Mouse (Mus musculus): ENCODE results near the gene Ushbp1.

The Ushbp1 gene

GRCm38 (mm10) chr8:71392391-71392790 is 3.2 kb downstream of the Ushbp1 start:
- peak; percentile 1 for DNase-seq

DNA sequence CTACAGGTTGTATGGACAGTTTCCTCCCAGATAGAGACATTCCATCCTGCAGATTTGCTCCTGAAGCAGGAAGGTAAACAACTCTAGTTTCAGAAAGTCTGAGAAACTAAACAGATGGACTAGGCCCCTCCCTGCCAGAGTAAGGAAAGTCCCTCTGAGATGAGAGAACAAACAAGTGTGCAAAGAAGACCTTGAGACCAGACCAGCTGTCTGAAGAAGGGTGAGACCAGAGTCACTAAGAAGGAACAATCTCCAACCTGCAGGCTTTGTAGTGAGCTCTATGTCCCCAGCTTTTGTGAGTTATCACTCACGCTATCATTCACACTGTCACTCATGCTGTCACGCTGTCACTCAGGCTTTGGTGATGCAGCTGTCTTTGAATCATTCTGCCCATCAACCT is 3.9 kb downstream of the Ushbp1 start:
- DNase-seq: peak; percentile 1

GRCm38 (mm10) chr8:71388267-71388666 is 7.3 kb downstream of the Ushbp1 start:
- no peak for DNase-seq

DNA sequence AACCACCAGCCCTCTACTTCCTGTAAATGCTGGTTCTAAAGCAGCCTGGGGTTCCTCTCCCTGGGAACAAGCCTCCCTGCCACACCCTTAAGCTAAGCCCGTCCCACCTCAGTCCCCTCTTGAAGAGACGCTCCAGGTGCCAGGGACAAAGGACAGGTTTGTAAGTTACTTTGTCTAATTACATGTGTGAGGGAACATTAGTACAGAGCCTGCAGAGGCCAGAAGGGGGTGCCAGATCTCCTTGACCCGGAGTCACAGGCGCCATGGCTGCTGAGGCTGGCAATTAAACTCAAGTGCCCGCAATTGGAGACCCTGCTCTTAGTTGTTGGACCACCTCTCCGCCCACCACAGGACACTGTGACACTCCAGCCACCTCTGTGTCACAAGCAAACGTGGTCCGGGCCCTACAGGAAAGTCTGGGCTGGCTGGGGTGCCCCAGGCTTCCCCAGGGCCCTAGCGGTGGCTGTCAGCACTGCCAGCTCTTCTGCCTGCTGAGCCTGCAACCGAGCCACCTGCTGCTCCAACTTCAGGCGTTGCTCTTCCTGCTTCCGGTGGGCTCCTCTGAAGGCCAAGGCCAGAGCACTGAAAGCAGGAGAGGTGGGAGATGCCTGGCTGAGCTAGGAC is 10.3 kb downstream of the Ushbp1 start:
- DNase-seq: no peak

DNA sequence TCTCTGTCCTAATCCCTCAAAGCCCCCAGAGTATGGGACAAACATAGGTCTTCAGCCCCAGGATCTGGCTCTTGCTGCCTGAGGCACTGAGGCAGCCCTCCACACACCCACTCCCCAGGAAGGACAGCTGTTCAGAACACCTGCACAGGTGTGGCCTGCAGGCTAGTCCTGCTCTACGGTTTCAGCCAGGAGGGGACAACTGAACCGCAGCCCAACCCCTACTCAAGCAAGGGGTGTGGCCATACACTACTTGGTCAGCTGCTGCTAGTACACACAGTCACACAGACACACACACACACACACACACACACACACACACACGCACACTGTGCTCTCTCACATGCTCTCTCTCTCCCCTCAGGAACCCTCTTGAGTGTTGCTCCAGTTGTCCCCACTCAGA is 11.7 kb downstream of the Ushbp1 start:
- DNase-seq: no peak

DNA sequence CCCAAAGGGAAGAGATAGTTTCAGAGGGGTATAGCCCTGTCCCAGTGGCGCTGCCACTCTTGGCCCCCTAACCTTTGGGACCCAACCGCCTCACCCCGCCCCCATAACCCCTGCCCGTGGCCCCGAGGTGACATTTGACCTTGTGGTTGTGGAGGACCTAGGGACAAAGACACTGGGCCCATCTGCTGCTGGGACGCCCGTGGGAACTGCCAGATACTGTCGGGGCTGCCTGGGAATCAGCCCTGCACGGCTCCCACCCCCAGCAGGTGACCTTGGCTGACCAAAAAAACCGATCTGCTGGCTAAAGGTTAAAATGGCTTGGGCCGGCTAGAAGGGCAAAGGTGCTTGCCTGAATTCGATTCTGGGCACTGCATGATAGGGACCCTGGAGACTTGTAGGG is 12.2 kb downstream of the Ushbp1 start:
- DNase-seq: peak; percentile 69

DNA sequence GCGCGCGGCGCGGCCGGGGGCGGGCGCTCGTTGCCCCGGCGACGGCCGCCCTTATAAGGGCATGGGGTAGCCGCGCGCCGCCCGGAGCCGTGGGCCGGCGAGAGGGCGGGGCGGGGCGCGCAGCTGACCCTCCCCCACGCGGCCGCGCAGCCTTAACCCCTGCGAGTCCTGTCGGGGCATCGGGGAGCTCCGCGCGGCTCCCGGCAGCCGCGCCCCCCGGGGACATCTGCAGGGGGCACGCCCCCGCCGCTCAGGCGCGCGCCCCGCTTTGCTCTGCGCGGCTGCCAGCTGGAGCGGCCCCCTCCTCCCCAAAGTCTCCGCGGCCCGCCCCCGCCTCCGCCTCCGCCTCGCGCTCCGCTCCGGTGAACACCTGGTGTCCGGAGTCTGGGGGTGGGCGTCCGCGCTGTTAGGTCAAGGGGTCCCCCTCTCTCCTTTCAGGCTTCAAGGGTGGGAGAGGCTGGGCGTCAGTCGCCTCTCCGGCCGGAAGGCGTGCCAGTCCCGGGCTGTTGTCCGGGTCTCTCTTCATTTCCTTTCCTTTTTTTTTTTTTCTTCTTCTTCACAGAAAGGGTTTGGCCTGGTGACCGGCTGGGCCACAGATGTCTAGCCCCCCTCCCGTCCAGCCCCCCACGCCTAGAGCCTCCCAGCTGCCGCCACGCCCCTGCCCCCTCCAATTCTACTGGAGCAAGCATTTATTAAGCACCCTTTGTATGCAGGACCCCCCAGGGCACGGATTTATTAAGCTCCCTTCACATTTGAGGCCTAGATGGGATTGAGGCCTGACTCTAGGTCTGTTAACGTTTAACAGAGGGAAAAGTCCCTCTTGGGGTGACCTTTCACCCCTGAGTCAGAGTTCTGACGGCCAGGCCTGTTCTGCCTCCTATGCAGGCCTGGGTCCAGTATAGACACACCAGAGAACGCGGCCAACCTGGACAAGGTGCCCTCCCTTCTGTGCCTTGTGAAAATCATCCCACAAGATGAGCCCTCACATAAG is 13.3 kb downstream of the Ushbp1 start:
- peak; percentile 95 for DNase-seq

- peak; percentile 75 for DNase-seq
Observed at GRCm38 (mm10) chr8:71381421-71381970, 14.1 kb downstream of the Ushbp1 start, which contains the start of gene Nr2f6. TSS of gene Nr2f6 (minus strand) at chr8:71381960.

DNA sequence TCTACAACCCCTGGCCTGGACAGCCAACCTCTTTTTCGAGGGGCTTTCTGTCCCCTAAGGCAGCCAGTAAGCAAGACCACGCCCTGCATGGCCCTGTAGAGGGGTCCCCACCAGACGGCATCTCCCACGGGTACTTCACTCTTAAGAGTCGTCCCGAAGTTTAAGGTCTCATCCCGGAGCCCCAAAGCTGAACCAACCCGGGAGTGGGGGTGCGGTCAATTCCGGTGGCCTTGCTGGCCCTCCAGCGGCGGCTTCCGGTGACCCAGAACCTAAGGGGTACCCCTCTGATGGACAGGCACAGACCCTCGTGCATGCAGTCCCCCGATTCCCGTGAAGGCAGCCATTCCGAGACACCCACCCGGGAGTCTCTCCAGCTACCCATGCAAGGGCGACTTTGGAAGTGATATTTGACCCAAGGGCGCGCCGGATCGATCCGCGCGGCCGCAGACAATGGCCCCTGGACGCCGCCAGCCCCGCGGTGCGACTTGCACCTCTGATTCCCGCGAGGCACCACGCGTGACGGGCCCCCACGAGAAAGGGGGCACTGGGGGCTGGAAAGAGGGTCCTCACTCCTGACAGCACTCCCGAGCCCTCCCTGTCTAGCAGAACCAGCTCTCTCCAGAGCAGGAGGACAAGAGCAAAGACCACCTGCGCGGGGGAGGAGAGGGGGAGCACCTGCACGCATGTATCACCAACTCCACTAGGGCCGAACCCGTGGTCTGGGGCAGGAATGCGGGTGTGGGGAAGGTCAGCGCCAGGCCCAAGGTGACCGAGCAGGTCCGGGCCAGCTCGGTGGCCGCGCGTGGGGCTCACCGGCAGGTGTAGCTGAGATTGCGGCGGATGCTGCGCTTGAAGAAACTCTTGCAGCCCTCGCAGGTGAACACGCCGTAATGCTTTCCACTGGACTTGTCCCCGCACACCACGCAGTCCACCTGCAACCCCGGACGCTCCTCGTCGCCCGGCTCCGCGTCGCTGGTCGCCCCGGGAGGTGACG is 15.1 kb downstream of the Ushbp1 start:
- DNase-seq: peak; percentile 50

- peak; percentile 74 for DNase-seq
Observed at GRCm38 (mm10) chr8:71379512-71380075, 16.0 kb downstream of the Ushbp1 start.

DNA sequence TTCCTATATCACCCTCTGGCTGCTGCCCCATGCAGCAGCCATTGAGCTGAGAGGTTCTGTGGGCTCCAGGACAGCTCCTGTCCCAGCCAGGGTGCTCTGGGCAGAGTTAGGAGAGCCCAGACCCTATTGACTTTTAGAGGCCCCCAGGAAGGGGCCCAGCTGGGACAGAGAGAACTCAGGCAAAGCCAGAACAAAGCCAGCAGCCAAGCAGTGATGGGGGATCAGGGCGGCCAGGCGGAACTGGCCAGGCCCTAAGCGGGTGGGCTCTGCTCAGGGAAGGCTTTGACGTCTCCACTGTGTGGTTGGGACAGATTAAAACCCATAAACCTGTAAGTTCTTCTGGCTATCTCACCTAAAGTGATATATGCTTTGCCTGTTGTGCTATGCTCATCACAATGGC is 16.6 kb downstream of the Ushbp1 start:
- no peak for DNase-seq

DNA sequence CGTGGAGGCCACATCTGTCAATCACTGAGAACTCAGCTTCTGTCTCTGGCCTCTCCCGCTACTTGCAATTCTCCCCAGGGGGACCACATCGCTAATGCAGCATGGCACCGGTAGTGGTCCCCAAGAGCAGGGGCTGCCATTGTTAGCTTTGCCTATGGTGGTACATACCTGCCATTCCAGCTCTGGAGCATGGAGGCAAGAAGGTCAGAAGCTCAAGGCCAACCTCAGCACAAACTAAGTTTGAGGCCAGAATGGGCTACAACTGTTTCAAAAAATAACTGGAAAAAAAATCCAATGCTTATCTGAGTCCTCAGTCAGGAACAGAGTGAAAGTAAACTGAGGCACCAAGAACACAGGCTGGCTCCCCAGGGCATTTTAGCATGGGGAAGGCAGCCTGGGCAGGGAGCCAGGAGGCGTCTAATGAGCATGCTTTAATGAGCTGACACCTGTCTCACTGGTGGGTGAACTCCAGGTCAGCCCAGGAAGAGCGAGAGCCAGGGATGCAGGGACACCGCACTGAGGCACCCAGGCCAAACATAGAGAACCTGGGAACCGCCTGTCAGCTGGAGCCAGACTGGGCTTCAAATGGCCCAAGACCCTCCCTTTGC is 19.1 kb downstream of the Ushbp1 start:
- peak; percentile 56 for DNase-seq

DNA sequence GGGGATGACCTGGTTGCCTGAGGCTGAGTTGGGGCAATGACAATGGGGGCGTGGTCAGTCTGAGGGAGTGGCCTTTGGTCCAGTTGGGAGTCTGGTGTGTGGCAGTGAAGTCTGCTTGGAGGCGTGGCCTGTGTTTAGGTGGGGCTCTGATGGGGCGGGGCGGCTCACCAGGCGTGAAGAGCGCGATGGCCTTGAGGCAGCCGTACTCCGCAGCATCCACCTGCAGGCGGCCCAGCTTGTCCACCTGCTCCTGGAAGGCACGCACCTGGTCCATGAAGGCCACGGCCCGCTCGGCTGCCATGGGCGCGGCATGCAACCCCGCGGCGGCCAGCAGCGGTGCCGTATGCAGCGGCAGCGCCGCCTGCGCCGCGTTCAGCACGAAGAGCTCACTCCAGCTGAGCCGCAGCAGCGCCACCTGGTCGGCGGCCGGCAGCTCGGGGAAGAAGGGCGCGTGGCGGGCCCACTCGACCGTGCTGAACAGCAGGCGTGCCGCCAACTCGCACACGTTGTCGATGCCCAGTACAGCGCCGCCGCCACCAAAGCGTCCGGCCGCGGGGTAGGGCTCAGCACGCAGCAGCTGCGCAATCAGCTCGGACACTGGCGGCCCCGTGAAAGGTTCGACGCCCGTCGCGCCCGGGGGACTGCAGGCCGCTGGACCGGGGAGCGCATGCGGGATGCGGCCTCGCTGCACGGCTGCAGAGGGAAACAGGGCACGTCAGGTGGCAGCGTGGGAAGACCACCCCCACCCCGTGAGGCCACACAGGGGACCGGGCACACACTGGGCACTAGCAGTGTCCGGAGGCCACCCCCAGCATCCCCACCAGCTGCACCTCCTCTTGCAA is 19.8 kb downstream of the Ushbp1 start:
- peak; percentile 96 for DNase-seq

DNA sequence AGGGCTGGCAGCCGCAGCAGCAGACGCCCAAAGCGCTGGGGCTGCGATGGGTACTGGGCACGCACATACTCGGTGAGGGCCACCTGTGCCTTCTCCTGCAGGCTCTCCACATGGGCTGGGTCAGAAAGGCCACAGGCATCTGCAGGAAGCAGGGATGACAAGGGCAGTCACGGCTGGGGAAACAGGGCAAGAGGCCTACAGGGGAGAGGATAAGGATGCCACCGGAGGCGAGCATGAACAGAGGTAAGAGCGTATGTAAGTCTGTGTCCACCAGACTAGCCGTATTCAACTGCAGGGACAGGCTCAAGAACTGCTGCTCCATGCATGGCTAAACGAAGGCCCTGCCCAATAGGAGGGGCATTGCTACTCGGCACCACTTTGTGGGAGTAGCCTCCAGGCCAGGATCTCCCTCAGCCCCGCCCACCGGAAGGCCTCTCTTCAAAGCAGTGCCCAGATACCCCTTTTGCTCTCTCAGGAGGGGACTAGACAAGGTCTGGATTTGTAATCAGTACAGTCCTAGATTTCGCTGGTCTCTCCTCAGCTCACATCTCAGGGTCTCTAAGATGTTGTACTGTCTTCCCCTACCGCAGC is 20.9 kb downstream of the Ushbp1 start:
- DNase-seq: peak; percentile 69

- DNase-seq: peak; percentile 20
Observed at GRCm38 (mm10) chr8:71373000-71373399, 22.6 kb downstream of the Ushbp1 start.

DNA sequence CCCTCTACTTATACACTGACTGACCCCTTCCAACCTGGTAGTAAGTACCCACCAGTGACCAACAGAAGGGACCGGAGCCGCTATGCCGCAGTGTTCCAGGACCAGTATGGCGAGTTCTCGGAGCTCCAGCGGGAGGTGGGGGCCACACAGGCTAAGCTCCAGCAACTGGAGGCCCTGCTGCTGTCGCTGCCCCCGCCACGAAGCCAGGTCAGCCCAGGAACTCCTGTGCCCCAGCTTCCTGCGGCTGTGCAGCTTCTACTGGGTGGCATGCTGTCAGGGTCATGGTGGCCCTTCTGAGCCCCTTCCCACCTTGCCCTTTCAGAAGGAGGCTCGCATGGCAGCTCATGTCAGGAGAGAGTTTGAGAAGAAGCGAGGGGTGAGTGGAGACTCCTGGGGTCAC is 23.2 kb downstream of the Ushbp1 start:
- DNase-seq: peak; percentile 32

DNA sequence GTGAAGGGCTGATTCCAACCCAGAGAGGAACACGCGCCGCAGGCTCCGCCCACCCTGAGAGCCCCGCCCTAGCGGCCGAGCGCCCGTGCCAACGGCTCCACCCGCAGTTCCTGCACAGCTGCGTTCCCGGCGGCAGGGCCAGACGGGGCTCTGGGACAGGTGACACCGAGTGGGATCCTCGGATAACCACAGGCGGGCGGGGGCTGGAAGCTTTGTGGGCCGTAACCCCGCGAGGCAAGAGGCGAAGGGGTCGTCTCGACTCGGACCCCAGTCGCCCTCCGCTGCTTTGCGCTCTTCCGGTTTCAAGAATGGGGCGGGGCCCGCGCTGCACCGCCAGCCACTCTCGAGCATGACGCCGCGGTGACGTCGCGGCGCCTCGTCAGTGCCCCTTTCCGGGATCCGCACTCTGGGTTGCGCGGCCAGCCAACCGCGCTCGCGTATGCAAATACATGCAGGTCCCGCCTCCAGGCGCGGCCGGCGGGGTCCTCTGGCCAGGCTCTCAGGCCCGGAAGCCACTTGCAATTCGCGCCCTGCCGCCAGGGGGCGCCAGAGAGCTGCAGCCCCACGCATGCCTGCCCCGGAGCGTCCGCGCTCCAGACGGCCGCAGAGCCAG is 24.3 kb downstream of the Ushbp1 start, which contains the start of gene Ocel1:
Gene Ocel1 (plus strand): TSS at position 63 of the 613 bp plus-strand sequence.
- peak; percentile 99 for DNase-seq

DNA sequence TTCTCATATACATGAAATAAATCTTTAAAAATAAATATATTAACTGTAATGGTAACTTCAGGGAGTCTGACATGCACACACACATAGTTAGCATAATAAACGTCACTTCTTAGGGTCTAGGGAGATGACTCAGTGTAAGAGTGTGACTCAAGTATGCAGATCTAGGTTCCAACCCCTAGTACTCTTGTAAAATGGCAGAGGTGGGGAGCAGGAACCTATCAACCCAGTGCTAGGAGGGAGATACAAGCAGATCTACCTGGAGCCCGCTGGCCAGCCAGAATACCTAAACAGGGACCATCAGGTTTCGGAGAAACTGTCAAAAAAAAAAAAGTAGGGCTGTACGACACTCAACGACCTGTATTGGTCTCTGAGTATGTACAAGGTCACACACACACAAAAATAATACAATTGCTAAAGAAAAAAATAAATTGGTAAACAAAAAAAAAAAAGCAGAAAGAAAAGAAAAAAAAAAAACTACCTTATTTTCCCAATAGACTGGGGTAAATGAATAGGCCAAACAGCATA is 24.8 kb downstream of the Ushbp1 start:
- peak; percentile 37 for DNase-seq

- no peak for DNase-seq
Observed at GRCm38 (mm10) chr8:71369040-71369718, 26.4 kb downstream of the Ushbp1 start.

Data from kidney, adult 9 months (tissue).